Mouse (Mus musculus) lung, postnatal 0 days (tissue): ENCODE results near the gene Wipf2. TPM values are rescaled to one million over a fixed set of nuclear protein-coding genes. Genes with fewer than 3 reads are reported as not detected.

Experiments
- ATAC-seq: fragments of 200-750 bp; cut with Nextera tagmentation; 2 replicates; pipeline ENCODE4 v1.8.0; 2017; ENCODE audit warnings: moderate library complexity
- DNase-seq: peaks from one replicate; pipeline ENCODE4 v3.0.0-alpha.2; 2016; ENCODE audit warnings: low spot score
- H3K27ac ChIP-seq: fragments of 300-500 bp; sonication (generic); 2 replicates; pipeline ENCODE4 v1.5.1; 2014; ENCODE audit warnings: antibody characterized with exemption, mild to moderate bottlenecking, low read length, mixed read lengths
- H3K27me3 ChIP-seq: fragments of 300-500 bp; sonication (generic); replicated peaks from 2 replicates; pipeline ENCODE4 v1.6.1; 2014; ENCODE audit warnings: low read length, mixed read lengths; ENCODE audit not compliant: insufficient read depth
- H3K36me3 ChIP-seq: fragments of 300-500 bp; sonication (generic); 2 replicates; pipeline ENCODE4 v1.6.1; 2014; ENCODE audit warnings: low read length, mixed read lengths; ENCODE audit not compliant: insufficient read depth
- H3K4me1 ChIP-seq: fragments of 300-500 bp; sonication (generic); 2 replicates; pipeline ENCODE4 v1.6.1; 2014; ENCODE audit warnings: antibody characterized with exemption, low read depth, low read length, mixed read lengths; ENCODE audit not compliant: insufficient read depth
- H3K4me2 ChIP-seq: fragments of 300-500 bp; sonication (generic); replicated peaks from 2 replicates; pipeline ENCODE4 v1.6.1; 2014; ENCODE audit warnings: low read depth, mild to moderate bottlenecking, low read length, moderate library complexity, mixed read lengths
- H3K4me3 ChIP-seq: fragments of 300-500 bp; sonication (generic); 2 replicates; pipeline ENCODE4 v1.5.1; 2014; ENCODE audit warnings: low read depth, low read length
- H3K9ac ChIP-seq: fragments of 300-500 bp; sonication (generic); replicated peaks from 2 replicates; pipeline ENCODE4 v1.6.1; 2014; ENCODE audit warnings: low read depth, mild to moderate bottlenecking
- H3K9me3 ChIP-seq: fragments of 300-500 bp; sonication (generic); 2 replicates; pipeline ENCODE4 v1.6.1; 2016; ENCODE audit warnings: low read length, mixed read lengths
- CTCF ChIP-seq: IDR thresholded peaks from 2 replicates; pipeline ENCODE4 v1.5.1; 2016; ENCODE audit warnings: antibody characterized with exemption, mild to moderate bottlenecking
- EP300 ChIP-seq: IDR thresholded peaks from 2 replicates; pipeline ENCODE4 v1.6.1; 2016; ENCODE audit warnings: antibody characterized with exemption, mild to moderate bottlenecking, control low read depth
- WGBS: fragments of 180-500 bp; shearing (Covaris S2); extraction: QIAGEN DNeasy Blood & Tissue Kit; methylation state at CpG from one replicate; pipeline ENCODE4 v1.1.7; 2014; 5-methylcytosine and 5-hydroxymethylcytosine counted together
- polyA plus RNA-seq: library from polyadenylated mRNA; unstranded; fragments of >200 nt; fragmentation: Nextera tagmentation; extraction: Ambion mirVana; gene quantifications from 2 replicates; pipeline ENCODE4 v1.2.1, GENCODE M21; 2015

Wipf2 gene
- polyA plus RNA-seq, 1 experiment from 2014 or later: 4.0 TPM

- 63% methylated on average over 18 of the region's 18 CpGs for WGBS
- Histone ChIP-seq H3K27me3 (no peaks in the 10 kb centered on the region), H3K9ac (no peak overlapping the region), H3K9me3 (no peaks in the 10 kb centered on the region), H3K4me1 (peaks cover 48% of the 10 kb centered on the region), H3K4me2 (no peak overlapping the region), H3K27ac (0 out of 2 replicates have a peak overlapping the region, but pooled peaks have one; percentile 9), H3K36me3 (0 out of 2 replicates have a peak, but pooled peaks cover 5% of the 10 kb centered on the region), H3K4me3 (no peak overlapping the region)
- TF ChIP-seq EP300 (no peak), CTCF (no peak)
- peak; percentile 31 for DNase-seq
- ATAC-seq: no peak
These were observed 84.6 kb downstream of the Wipf2 start for GRCm38 (mm10) chr11:98947969-98948569.

- ATAC-seq: no peak
- Histone ChIP-seq H3K9me3 (no peaks in the 10 kb centered on the region), H3K27ac (0 out of 2 replicates have a peak overlapping the region, but pooled peaks have one; percentile 88)
These were observed 86.0 kb downstream of the Wipf2 start for GRCm38 (mm10) chr11:98949242-98949957.

GRCm38 (mm10) chr11:98949958-98950460 lies 86.6 kb downstream of the Wipf2 start:
- peaks cover 46% of the 10 kb centered on the region for H3K4me1 ChIP-seq
- TF ChIP-seq CTCF (no peak), EP300 (no peak)
- H3K9ac ChIP-seq: no peak overlapping the region
- WGBS: 62% methylated on average over 6 of the region's 7 CpGs
- H3K4me3 ChIP-seq: no peak overlapping the region
- ATAC-seq: no peak
- H3K27me3 ChIP-seq: no peaks in the 10 kb centered on the region
- 0 out of 2 replicates have a peak, but pooled peaks cover 5% of the 10 kb centered on the region for H3K36me3 ChIP-seq
- peak overlapping the region; percentile 88; the same call in 1 of the 2 replicates for H3K27ac ChIP-seq
- H3K9me3 ChIP-seq: no peaks in the 10 kb centered on the region
- DNase-seq: no peak
- no peak overlapping the region for H3K4me2 ChIP-seq

More at GRCm38 (mm10) chr11:98949242-98949957, 86.0 kb downstream of the Wipf2 start:
- TF ChIP-seq CTCF (no peak), EP300 (no peak)
- Histone ChIP-seq H3K4me1 (peaks cover 46% of the 10 kb centered on the region), H3K27me3 (no peaks in the 10 kb centered on the region), H3K4me2 (no peak overlapping the region), H3K4me3 (no peak overlapping the region), H3K9ac (no peak overlapping the region), H3K36me3 (0 out of 2 replicates have a peak, but pooled peaks cover 5% of the 10 kb centered on the region)
- 64% methylated on average over 11 of the region's 12 CpGs for WGBS
- peak; percentile 59 for DNase-seq

GRCm38 (mm10) chr11:98950484-98950883 lies 87.0 kb downstream of the Wipf2 start:
- H3K4me1 ChIP-seq: peaks cover 49% of the 10 kb centered on the region
- 0 out of 2 replicates have a peak, but pooled peaks cover 5% of the 10 kb centered on the region for H3K36me3 ChIP-seq
- H3K9ac ChIP-seq: no peak overlapping the region
- peak overlapping the region; percentile 88 for H3K27ac ChIP-seq
- no peaks in the 10 kb centered on the region for H3K9me3 ChIP-seq
- no peak for DNase-seq
- 78% methylated on average over 6 of the region's 9 CpGs for WGBS
- TF ChIP-seq CTCF: no peak
- TF ChIP-seq EP300: no peak
- no peaks in the 10 kb centered on the region for H3K27me3 ChIP-seq
- H3K4me3 ChIP-seq: no peak overlapping the region
- no peak for ATAC-seq
- H3K4me2 ChIP-seq: no peak overlapping the region

- peak; percentile 49 for ATAC-seq
- Histone ChIP-seq H3K36me3 (0 out of 2 replicates have a peak, but pooled peaks cover 5% of the 10 kb centered on the region), H3K9me3 (no peaks in the 10 kb centered on the region), H3K9ac (no peak overlapping the region), H3K4me3 (no peak overlapping the region), H3K4me2 (peak overlapping the region; percentile 34), H3K27me3 (no peaks in the 10 kb centered on the region), H3K27ac (peak overlapping the region; percentile 88), H3K4me1 (peaks cover 44% of the 10 kb centered on the region)
- TF ChIP-seq CTCF (no peak), EP300 (0 out of 2 replicates have a peak, but pooled peaks have one; percentile 43)
- DNase-seq: peak; percentile 78
- 37% methylated on average over 16 of the region's 16 CpGs for WGBS
These were observed 87.8 kb downstream of the Wipf2 start for GRCm38 (mm10) chr11:98951026-98951906.
